Mouse (Mus musculus) cerebellum, postnatal 25 days (tissue): ENCODE measurements around the gene Ifit1.
A peak's percentile ranks its signal among the peaks of the same experiment; 100 is the strongest.
"Not testable (repeated sequence)": the region's sequence is repeated elsewhere in the genome, so short reads cannot be mapped to it uniquely, and the experiment has no call there.

Experiments
- DNase-seq, 2 experiments: peaks; one replicate each; pipeline ENCODE4 v3.0.0; 2021; ENCODE audit warnings: mixed read lengths in 2 of 2

Gene Ifit1

DNA sequence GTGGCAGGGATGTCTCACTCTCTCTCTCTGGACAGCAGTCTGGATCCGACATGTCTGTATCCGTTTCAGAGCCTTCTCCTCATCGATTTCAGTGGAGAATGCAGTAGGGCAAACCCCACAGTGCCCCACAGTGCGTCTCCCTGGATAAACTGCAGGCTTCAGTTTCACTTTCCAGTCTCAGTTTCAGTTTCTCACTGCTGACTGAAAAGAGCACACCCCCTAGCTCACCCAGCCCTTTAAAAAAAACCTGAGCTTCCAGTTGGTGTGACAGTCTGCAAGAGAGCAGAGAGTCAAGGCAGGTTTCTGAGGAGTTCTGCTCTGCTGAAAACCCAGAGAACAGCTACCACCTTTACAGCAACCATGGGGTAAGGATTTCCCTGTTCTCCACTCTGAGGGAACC lies at the start of gene Ifit1, which contains the start of gene Ifit1bl2:
TSS of gene Ifit1 (plus strand) at position 249 of the 400 bp plus-strand sequence.
TSS of gene Ifit1bl2 (minus strand) at position 121 of the 400 bp plus-strand sequence.
- DNase-seq = no peak

DNA sequence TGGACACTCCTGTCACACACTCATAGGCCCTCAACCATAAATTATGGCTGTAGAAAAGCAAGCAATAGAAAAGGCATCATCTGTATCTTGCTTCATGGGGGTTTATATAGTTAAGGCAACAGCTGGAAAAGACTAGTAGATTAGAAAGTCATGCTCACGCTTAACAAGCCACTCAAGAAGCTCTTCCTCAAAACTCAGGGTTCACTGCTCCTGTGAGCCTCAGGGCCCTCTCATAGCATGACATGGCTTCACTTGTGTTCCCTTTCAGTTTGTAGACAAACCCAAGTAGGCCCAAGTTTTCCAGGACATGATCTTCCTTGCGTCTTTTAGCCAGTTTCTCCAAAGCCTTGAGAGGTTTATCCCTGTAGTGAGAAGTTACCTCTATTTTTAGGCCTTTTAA lies 47.2 kb upstream of the Ifit1 start:
- no peak for DNase-seq

DNA sequence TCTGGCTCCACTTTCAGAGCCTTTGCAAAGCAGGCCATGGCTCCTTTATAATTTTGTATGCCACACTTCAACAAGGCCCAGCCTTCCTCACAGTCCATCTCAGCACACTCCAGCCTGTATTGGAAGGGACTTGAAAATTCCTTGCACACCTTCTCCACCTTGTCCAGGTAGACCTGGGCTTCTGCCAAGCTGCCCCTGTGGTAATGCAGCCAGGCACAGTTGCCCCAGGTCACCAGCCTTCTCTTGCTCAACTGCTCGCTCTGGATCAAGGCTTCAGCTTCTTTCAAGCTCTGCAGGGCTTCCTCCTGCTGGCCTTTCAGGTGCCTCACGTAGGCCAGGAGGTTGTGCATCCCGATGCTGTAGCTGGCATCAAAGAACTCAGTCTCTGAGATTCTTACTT lies 46.1 kb upstream of the Ifit1 start:
- DNase-seq = not testable (repeated sequence)

DNA sequence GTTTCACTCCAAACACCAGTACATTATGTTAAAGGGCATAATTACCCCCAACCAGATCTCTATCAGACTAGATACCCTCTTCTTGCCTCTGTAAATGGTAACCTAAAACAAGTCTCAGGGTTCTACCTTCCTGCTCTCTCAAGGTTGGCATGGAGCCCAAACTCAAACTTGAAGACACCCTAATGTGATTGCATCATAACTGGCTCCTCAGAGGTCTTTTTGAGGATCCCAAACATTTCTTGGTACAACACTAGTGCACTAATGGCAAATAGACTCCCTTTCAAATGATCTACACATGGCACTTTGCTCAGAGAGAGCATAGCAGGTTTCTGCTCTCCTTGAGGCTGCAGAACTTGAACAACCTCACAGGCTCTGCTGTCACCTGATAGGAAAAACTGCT lies 43.9 kb upstream of the Ifit1 start:
- DNase-seq = no peak

DNA sequence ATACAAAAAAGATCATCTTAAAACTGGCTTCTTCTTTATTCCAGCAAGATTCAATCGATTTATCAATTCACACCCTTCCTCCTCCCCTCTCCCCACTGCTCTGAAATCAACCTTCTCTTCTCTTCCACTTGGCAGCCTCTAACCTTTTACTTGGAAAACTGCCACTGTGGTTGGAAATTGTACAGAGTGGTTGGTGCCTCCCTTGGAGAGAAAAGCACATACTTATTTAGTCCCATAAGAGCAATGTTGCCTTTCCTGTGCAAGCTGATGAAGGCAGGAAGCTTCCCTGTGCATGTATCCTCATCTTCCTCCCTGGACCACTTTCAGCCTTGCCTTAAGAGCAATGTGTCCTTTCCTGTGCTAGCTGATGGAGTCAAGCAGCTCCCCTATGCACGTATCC lies 42.3 kb upstream of the Ifit1 start:
- peak; percentile 58 to 70 for DNase-seq

DNA sequence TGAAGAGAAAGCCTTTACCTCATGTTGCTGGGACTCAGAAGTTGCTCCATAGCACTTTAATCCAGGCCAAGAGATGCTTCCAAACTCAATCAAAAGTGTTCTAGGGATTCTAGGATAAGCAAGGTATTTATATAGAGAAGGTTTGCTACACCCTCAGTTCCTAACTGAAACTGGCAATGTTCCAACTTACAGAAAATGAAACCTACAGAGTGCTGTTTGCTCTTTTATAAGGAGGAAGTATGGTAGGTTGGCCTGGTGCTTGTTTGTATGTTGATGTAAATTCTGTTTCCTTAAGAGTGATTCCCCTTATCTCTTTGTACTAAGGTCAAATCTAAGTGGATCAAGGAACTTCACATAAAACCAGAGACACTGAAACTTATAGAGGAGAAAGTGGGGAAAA lies 41.4 kb upstream of the Ifit1 start:
- not testable (repeated sequence) for DNase-seq

DNA sequence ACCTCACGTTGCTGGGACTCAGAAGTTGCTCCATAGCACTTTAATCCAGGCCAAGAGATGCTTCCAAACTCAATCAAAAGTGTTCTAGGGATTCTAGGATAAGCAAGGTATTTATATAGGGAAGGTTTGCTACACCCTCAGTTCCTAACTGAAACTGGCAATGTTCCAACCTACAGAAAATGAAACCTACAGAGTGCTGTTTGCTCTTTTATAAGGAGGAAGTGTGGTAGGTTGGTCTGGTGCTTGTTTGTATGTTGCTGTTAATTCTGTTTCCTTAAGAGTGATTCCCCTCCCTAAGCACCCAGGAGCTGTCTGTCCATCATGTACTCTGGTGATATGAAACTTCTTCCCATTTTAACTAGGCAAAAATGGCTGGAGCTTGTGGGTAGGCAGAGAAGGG lies 38.8 kb upstream of the Ifit1 start, which contains the start of gene Ifit1bl1:
TSS of gene Ifit1bl1 (minus strand) at position 69 of the 400 bp plus-strand sequence.
- DNase-seq = not testable (repeated sequence)

DNA sequence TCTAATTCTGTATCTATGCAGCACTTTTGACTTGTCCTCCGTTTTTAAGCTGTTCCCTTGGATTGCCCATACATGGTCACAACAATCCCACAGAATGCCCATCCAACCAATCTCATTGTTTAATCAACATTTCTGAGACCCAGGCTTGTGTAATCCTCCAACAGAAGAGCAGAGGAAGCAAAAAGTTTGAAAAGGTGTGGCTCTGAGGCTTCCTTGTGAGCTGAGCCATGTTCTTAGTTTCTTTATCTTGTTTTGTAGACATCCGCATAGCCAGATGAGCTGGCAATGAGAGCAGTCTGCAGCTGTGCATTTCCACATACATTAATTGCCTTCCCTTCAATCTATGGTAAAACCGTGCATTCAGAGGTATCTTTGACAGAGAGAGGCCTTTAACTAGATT lies 35.2 kb upstream of the Ifit1 start:
- DNase-seq = no peak

DNA sequence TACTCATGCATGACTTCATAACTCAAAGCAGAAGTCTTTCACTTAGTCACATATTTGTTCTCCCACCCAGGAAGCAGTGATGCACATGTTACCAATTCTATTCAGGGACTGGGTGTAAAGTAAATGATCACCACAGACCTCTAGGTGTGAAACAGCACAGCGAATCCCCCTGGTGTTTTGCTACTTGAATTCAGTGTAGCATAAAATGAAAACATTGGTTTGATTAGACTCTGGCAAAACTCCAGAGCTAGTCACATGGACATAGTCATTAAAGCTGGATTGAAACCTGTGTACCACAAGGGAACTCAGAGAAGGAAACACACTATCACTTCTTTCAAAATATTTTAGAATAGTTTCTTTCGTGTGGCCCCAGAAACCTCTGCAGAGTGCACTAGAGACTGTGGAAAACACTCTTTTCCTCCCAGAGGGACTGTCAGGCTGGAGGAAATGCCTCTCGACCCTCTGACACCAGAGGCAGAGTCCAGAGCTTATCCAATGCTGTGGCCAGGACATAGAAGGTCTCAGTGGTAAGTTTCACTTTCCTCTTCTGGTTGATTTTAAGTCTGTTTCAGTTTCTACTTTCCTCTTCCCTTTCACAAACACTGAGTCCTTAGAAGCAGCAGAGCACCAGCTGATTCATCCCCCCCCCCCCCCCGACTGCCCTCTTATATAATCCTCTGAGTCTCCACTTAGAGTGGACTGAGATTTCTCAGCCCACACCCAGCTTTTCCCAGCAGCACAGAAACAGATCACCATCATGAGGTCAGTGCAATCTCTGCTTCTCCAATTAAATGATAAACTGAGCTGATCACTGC lies 33.2 kb upstream of the Ifit1 start, which contains the start of gene Ifit3b:
TSS of gene Ifit3b (plus strand) at position 734 of the 815 bp plus-strand sequence.
- DNase-seq = not testable (repeated sequence)

DNA sequence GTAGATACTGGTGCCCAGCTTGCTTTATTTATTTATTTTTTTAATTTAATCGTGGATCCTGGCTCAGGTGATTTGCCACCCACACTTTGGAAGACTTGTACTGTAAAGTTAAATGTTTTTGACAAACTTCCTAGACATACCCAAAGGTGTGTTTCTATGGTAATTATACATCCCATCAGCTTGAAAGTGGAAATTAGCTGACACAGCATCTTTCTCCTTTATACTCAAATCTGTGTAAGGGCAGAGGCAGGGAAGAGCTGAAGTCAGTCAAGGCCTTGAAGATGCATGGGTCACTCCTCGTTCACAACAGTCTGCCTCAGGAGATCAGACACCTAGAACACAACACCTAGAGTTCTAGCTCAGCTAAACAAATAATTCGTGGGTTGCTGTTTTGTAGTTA lies 30.6 kb upstream of the Ifit1 start:
- not testable (repeated sequence) for DNase-seq

DNA sequence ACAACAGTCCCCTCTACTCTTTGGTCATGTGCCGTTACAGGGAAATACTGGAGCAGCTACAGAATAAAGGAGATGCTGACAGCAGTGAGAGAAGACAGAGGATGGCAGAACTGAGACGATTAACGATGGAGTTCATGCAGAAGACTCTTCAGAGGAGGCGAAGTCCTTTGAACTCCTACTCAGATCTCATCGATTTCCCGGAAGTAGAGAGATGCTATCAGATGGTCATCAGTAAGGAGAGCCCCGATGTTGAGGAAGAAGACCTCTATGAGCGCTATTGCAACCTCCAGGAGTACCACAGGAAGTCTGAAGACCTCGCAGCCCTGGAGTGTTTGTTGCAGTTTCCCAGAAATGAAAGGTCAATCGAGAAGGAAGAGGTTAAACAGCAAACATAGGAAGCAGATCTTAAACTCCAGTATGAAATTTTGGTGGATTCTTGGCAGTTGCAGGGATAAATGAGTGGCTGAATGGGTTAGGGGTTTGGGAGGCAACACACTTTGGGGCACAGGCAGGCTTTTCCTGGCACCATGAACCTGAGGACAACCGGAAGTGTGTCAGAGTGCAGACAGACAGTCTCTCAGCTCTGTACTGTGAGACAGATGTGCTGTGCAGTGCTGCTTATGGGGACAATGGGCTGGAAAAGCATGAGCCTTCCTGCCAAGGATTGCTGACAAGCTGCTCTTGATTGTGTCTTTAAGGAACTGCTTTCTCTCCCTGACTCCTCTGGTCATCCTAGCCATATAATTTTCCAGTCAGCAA lies 28.2 kb upstream of the Ifit1 start:
- not testable (repeated sequence) for DNase-seq

DNA sequence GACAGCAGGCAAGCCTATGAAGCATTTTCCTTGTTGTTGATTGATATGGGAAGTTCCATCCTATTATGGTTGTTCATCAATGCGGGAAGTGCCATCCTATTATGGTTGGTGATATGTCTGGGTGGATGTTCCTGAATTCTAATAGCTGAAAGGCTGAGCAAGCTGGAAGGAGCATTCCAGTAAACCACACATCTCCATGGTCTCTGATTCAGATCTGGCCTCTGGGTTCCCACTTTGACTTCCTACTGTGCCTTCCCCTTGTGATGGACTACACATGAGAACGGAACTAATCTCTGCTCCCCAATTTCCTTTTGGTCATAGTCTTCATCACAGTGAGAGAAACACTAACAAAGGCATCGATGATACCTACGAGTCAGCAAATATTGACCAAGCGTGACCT lies 19.8 kb upstream of the Ifit1 start:
- no peak for DNase-seq

DNA sequence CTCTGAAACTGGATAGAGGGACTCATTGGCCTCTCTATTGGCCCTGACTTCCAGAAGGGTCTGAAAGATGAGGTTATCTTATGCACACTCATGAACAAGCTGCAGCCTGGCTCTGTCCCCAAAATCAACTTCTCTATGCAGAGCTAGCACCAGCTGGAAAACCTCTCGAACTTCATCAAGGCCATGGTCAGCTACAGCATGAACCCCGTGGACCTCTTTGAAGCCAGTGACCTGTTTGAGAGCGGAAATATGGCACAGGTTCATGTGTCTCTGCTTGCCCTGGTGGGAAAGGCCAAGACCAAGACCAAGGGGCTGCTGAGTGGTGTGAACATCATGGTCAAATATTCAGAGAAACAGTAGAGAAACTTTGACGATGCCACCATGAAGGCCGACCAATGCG lies 16.9 kb upstream of the Ifit1 start:
- DNase-seq = no peak

DNA sequence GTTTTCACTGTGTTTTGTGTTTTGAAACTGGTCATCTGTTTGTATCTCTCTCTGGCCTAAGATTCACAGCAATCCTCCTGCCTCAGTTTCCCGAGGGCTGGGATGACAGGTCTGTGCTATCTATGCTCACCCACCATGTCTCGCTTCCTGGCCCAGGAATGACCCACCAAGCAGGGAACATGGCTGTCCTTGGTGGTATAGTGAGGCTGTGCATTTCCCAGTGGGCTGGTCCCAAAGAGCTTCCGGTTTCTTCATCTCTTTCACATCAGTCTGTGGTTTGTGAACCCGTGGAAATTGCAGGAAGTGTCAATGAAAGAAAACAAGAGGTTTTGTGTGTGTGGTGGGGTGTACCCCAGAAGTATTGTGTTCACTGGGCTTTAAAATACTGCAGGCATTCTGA lies 16.0 kb upstream of the Ifit1 start:
- no peak for DNase-seq

DNA sequence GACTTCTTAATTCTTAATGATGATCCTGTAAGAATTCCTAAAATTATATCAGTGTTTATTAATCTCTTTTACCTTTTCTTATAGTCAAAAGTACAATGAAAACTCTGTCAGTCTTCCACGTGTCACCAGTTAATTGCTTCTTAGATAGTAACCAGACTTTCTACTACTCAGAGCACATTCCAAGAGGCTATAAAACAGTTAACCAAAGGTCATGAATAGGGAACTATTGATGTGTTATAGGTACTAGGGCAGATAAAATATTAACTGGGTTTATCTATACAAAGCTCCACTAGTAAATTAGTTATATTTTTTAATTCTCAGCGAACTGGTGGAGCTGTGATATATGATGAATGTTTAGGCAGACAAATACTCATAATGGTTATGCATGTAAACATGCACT lies 13.2 kb upstream of the Ifit1 start:
- no peak for DNase-seq

DNA sequence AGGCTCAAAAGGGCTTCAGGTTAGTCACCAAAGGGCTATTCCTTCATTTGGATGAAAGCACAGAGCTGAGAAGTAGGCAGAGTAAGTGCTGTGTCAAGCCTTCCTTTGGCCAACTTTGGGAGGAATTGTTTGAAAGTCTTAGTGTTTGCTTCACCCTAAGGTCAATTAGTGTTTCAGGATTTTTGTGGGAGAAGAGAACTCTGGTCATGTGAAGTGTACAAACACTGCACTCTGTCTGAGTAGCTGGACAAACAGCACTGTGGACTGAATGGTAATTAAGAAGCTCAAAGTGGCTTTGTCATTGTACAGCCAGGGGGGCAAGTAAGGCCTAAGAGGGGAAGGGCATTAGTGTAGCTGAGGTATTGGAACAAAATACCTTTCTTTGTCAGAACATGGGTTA lies 9.2 kb upstream of the Ifit1 start:
- no peak for DNase-seq

DNA sequence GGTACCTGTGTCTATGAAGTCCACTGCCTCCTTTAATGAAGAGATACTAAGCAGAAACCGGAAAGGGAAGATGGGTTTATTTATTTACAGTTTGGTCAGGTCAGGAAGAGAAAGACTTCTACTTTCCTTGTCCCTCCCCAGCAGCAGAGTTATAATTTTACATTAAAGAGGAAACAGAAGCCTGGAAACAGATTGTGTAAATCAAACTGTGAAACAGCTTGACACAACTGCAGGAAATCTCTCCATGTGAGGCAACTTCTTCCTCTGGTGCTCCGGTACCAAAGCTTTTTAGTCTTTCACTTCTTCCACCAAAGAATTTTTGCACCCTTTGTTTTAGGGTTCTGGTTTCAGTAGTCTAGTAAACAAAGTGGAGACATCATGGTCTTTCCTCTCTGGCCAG lies 7.2 kb upstream of the Ifit1 start:
- DNase-seq = no peak

DNA sequence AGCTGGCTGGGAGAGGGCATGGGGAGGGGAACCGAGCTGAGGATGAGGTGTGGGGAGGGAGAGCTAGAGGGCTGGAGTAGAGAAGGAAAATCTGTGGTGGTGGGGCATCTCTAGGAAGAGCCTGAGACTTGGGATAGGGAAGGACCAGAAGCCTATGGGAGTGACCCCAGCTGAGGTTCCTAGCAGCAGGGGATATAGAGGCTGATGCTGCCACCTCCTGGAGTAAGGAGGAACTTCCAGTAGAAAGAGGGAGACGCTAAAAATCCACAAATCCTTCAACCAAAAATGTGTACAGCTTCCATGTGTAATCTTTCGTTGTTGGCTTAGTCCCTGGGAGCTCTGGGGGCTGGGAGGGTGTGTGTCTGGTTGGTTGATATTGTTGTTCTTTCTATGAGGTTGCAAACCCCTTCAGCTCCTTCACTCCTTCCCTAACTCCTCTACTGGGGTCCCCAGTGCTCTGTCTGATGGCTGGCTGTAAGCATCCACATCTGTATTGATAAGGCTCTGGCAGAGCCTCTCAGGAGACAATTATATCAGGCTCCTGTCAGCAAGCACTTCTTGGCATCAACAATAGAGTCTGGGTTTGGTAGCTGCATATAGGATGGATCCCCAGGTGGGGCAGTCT lies 3.6 kb upstream of the Ifit1 start:
- DNase-seq = peak; percentile 16 to 33

DNA sequence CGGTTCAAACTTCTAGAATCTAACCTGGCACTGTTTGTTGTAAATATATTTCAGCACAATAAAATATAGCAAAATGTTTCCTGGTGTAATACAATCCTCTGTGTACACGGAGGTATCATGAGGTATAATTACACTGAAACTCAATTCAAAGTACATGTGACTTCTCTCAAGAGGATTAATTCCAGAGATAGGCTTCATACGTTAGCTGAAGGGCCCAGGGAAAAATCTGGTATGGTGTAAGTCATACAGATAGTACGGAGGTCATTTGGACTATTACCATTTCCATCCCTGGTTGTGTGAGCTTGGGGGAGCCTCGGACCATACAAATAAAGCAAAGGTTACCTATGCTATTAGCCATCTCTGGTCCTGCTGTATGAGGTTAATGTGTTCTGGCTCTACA lies 1.9 kb downstream of the Ifit1 start:
- no peak for DNase-seq

DNA sequence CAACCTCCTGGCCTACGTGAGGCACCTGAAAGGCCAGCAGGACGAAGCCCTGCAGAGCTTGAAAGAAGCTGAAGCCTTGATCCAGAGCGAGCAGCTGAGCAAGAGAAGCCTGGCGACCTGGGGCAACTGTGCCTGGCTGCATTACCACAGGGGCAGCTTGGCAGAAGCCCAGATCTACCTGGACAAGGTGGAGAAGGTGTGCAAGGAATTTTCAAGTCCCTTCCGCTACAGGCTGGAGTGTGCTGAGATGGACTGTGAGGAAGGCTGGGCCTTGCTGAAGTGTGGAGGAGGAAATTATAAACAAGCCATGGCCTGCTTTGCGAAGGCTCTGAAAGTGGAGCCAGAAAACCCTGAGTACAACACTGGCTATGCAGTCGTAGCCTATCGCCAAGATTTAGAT lies 7.0 kb downstream of the Ifit1 start:
- not testable (repeated sequence) for DNase-seq

DNA sequence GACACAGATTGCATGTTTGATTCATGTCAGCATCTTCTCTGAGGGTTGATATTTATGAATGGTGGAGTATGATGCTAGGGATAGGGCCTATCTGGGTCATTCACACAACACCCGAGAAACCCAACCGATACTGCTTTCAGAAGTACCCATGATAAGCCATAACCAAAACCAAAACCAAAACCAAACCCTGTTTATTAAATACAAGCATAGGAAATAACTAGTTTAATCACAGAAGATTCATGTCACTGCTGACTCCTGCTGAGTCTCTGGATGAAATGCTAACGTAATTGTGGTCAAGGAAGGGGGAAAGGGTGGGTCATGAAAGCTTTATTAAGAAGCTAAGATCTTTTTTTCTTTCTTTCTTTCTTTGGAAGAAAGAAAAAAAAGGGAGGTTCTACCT lies 9.6 kb downstream of the Ifit1 start:
- no peak for DNase-seq

DNA sequence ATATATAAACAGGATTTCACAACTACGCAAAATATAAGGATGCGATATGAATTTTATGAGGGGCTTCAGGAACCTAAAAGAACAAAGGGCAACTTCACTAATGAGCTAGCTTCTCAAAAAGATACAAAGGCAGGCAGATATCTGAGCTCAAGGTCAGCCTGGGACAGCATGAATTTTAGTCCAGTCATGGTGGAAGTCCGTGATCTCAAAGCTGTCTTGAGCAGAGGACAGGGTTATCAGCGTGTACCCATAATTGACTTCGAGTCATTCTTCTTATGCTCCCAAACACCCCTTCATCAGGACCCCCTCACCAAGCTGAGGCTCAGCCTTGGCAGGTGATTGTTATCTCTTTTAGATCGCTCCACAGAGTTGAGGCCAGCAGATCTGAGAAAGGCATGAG lies 10.3 kb downstream of the Ifit1 start:
- DNase-seq = no peak

DNA sequence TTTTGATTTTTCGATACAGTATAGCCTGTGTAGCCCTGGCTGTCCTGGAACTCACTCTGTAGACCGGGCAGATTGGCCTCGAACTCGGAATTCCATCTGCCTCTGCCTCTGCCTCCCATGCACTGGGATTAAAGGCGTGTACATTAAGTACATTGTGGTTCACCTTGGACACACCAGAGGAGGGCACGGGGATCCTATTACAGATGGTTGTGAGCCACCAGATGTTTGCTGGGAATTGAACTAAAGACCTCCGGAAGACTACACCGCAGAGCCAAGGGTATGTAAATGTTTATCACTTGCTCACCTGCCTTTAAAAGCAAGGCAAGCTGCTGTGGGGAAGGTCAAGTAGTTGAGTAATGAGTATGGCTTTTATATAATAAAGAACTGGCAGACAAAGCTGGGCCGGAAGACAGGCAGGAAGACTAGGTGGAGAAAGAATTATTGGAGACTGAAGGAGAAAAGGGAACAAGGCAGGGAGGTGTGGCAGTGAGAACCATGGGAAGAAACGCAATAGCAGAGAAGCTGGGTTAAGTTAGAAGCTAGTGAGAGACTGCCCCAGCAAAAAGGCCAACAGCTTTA lies 14.6 kb downstream of the Ifit1 start:
- DNase-seq = no peak
